Mouse (Mus musculus): ENCODE data around the gene Ccdc30.

DNA sequence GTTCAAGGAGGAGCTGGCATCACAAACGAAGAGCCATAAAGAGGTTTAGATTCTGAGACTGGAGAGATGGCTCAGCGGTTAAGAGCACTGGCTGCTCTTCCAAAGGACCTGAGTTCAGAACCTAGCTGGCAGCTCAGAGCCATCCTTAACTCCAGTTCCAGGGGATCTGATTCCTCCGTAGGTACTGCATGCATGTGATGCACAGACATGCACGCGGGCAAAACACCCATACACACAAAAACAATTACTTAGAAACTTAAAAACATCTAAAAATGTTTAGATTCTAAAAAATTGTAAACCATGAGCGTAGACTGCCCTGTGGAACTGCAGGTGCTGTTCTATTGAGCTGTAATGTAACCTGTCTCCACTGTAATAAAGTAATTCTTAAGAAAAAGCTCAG lies 45.9 kb downstream of the Ccdc30 start:
- TF ChIP-seq CTCF (IDR thresholded peaks at IDR 0.05) (peak; percentile 51), EP300 (IDR thresholded peaks at IDR 0.05; ENCODE audit: insufficient read depth, low read depth, low read length) (no peak)
